Mouse (Mus musculus): ENCODE measurements at regions not wholly inside any gene's neighbourhood (a gene's known extent, or its start where the extent isn't known, plus 50 kb on each side); places are given as distances from the start of the nearest gene placed in this dataset.
"Not testable (repeated sequence)": the region's sequence is repeated elsewhere in the genome, so short reads cannot be mapped to it uniquely, and the experiment has no call there.

DNA sequence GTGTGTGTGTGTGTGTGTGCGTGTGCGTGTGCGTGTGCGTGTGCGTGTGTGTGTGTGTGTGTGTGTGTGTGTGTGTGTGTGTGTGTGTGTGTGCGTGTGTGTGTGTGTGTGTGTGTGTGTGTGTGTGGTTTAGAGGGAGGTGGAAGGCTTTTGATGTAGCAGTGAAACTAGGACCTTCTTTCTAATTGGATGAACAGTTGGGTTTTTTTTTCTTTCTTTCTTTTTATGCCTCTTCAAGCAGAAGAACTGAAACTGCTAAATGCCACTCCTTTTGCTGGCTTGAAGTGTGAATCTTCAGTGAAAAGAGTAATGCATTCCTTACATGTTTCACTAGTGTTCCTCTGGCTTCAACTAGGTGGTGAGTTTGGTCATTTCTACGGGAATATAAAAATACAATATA, 828.8 kb upstream of the Olfr1507 start:
- not testable (repeated sequence) for DNase-seq (ENCODE audit: low spot score)

DNA sequence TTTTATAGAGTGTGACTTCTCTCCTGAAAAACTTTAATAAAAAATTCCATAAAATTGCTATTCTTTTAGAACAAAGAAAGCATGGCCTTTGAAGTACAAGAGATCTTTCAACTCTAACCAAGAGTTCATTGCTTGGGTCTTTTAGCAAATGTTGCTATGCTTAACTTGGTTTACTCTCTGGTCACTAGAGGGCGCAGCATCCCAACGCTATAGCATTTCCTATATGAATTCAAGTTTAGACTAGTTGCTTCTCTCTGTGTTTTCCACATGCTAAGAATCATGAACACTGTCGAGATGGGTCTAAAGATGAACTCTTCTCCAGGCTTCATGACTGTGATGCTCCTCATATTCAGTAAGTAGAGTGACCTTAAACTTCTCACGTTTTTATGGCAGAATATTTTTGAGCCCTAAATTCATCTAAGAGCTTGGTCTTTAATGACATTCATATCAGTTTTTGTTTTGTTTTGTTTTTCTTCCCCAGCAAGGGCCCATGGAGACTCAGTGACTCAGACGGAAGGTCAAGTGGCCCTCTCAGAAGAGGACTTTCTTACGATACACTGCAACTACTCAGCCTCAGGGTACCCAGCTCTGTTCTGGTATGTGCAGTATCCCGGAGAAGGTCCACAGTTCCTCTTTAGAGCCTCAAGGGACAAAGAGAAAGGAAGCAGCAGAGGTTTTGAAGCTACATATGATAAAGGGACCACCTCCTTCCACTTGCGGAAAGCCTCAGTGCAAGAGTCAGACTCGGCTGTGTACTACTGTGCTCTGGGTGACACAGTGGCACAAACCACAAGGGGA, 823.2 kb upstream of the Olfr1507 start:
- not testable (repeated sequence) for DNase-seq (ENCODE audit: low spot score)

DNA sequence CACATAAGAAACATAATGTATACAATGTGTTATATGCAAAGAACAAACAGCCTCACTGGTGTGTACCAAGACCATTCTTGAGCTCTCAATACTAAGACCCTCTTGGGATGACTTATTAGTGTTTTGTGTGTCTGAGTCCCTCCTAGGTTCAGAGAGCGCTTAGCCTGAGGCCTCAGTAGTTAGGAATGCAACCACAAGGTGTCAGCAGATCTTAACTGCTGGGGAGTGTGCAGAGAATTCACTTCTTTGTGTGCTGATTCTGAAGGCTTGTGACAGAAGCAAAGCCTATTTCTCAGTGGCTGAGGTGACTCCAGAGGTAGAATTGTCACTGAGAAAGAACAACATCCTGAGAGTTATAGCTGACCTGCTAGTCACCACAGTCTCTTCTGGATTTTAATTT, 816.9 kb upstream of the Olfr1507 start:
- not testable (repeated sequence) for DNase-seq (ENCODE audit: low spot score)

DNA sequence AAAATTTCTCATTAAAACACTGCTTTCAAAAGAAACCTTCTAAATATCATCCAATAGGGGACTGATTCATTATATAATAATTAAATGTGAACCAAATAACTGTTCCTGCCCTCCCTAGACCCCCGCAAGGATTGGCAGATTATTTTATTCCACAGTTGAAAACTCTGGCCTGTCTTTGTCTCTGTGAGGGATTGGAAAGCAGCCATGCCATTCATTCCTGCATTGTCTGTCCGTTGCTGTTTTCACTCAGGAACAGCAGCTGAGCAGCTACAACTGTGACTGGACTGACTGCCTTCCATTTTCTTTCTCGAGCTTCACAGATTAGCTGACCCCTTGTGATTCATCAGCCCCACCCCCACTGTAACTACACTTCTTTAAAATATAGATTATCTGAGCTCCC, 807.6 kb upstream of the Olfr1507 start:
- DNase-seq (ENCODE audit: low spot score): not testable (repeated sequence)

DNA sequence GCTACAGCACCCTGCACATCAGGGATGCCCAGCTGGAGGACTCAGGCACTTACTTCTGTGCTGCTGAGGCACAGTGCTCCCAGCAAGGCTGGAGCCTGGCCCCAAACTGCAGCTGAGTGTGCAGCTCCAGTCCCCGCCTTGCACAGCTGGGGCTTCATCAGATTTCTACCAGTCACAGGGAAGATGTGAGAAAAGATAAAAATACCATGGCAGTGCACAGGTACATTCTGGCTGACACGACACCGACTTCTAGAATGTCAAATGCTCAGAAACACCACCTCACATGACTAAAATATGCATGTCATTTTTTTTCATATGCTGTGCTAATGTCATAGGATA, 806.9 kb upstream of the Olfr1507 start:
- not testable (repeated sequence) for DNase-seq (ENCODE audit: low spot score)

DNA sequence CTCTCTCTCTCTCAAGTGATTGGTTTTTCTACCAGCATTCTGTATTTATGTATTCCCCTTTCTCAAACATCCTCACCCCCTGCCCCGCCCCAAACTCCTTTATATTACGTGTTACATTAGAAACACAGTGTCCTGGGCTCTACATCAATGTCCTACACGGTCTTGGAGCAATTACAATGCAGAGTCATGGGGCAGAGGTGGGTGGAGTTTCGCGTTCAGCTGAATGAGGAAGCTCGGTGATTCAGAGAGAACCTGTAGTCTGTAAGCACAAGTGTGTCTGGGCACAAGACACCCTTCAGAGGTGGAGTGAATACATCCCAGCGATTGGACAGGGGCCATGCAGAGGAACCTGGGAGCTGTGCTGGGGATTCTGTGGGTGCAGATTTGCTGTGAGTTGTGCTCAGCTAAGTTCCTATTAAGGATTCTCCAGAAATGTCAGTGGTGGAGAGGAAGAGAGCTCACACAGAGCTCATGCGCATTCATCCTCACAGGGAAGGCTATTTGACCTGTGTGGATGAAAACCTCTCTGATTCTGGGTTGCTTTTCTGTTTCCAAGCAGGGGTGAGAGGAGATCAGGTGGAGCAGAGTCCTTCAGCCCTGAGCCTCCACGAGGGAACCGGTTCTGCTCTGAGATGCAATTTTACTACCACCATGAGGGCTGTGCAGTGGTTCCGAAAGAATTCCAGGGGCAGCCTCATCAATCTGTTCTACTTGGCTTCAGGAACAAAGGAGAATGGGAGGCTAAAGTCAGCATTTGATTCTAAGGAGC, 806.4 kb upstream of the Olfr1507 start:
- DNase-seq (ENCODE audit: low spot score): not testable (repeated sequence)

DNA sequence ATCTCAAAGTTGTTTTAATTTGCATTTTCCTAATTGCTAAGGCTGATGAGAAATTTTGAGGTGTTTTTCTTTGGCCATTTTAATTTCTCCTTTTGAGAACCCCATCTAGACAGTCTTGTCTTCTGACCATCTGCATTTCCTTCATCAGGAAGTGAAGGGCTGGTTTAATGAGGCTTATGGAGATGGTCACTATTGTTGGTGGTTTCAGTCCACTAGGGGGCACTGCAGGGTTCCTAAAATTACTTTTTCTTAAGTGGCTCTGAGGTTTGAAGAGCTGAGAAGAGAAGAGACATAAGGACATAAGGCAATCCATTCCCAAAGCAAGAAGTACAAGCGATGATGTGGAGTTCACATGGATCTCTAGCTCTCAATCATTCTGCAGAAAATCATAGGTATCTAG, 805.6 kb upstream of the Olfr1507 start:
- DNase-seq (ENCODE audit: low spot score): not testable (repeated sequence)

DNA sequence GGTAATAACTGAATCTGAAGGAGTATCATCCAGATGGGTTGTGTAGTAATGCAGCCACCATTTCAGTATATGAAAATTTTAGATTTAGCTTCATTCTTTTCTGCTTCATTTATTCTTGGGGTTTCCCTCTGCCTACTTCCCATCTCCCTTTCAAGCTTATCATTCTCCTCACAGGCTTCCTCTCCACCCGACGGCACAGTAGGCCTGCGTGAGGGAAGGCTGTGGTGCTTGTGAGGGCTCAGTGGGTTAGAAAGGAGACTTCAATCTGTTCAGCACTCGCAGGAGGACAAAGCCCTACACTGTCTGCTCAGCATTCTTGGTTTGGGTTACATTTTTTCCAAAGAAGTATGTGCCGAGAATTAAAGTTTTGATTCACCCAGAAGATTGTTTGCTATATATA, 804.2 kb upstream of the Olfr1507 start:
- DNase-seq (ENCODE audit: low spot score): not testable (repeated sequence)

DNA sequence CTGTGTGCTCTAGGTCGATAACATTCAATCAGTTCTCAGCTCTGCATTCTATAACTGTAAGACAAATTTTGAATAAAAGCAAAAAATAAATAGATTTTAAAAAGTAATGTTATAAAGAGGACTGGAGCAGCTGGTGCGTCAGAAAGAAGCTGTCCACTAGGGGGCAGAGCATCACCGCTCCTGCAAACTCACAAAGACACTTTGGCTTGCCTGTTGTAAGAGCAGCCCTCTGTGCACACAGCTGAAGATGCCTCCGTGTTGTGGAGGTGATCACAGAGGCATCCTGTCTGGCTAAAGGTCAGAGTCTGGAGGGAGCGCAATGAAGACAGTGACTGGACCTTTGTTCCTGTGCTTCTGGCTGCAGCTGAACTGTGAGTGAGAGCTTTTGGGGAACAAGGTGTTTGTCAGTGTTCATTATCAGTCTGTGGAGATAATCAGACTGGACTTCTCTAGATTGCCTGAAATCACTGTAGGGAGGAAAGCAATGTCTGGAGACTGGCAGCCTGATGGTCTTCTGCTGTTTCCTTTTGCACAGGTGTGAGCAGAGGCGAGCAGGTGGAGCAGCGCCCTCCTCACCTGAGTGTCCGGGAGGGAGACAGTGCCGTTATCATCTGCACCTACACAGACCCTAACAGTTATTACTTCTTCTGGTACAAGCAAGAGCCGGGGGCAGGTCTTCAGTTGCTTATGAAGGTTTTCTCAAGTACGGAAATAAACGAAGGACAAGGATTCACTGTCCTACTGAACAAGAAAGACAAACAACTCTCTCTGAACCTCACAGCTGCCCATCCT, 788.0 kb upstream of the Olfr1507 start:
- DNase-seq (ENCODE audit: low spot score): not testable (repeated sequence)

DNA sequence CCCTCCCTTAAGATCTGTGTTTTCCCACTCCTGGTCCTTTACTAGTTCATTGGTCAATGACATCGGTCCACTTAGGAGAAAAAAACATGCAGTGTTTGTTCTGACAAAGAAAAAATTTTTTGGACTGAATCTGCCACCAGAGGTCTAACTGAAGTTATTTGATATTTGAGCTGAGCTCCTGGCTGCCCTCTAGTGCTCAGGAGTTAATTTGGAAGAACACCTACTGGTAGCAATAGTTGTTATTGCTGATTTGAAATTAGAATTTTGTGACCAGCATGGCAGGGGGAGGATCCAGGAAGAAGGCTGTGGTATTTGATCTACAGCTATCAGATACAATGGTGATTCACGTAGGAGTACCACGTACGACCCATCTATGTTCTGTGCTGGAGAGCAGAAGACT, 777.7 kb upstream of the Olfr1507 start:
- DNase-seq (ENCODE audit: low spot score): not testable (repeated sequence)

DNA sequence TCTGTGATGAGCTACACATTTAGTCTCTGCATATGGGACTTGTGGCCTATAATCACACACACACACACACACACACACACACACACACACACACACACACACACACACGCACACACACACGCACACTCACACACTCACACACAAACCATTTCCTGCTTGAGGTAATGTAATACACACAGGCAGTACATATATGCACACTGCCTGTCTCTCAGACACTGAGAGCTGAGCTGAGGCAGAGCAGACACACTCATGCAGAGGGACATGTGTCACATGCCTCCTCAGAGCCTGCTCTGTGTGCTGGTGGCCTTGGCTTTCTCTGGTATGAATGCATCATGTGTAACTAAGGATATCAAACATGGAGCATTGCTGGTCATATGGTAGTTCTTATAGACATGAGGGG, 772.1 kb upstream of the Olfr1507 start:
- not testable (repeated sequence) for DNase-seq (ENCODE audit: low spot score)

DNA sequence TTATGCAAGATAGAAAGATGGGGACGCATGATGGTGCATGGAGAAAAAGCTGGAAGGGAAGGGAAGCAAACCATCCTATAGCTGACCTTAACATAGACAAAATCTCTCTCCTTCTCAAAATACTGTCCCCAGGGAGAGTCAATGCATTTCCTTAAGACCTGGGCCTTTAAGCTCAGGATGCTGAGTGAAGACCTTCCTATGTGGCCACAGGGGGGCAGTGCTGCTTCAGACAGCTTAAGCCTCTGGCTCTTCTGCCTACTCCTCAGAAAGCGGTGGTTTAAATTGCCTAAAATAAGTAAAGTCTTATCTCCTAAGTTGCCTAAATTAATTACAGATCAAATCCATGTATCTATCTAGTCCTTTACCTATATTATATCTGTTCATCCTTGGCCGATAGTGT, 760.4 kb upstream of the Olfr1507 start:
- DNase-seq (ENCODE audit: low spot score): not testable (repeated sequence)

DNA sequence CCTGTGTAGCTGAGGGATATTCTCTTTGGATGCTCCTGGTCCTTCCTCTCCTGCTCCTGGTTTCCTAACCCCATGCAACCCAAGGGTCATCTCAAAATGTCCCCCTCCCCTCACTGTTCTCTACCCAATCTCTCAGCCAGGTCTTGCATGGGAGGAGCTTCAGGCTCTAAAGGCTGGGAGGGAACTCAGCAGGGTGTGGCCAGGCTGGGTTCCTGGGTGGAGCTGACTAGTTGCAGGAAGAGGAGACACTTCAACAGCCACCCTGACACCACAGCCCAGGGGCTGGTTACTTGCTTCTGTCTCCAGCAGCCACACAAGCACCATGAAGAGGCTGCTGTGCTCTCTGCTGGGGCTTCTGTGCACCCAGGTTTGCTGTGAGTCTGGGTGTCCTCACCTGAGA, 757.9 kb upstream of the Olfr1507 start:
- not testable (repeated sequence) for DNase-seq (ENCODE audit: low spot score)

DNA sequence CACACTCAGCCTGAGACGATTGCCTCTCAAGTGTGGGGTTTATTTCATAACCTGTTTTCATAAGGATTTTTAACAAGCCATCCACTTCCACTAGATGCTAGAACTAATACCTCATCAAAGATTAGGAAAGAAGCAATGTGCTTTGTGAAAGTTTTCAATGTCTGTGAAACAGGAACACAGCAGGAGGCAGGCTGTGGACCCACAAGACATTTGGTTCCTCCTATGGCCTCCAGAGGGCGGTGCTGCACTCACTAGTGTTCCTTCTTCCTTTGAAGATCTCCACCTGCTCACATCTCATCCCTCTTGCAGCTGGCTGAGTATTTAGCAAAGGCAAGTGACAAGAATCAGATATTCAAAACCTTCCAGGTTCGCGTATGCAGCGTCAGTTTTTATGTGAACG, 735.6 kb upstream of the Olfr1507 start:
- not testable (repeated sequence) for DNase-seq (ENCODE audit: low spot score)

DNA sequence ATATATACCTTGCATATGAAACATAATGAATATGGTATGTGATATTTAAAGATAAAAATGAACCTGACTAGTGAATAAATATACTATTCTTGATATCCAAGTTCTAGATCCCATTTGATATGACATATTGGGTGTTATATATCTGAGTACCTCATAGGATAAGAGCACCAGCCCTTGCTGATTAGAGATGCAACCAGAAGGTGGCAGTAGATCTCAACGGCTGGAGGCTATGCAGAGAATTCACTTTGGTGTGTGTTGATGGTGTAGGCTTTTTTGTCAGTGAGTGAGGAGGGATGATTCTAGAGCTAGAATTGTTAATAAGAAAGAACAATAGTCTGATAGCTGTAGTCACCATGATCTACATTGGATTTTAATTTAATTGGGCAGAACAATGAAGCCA, 729.2 kb upstream of the Olfr1507 start:
- not testable (repeated sequence) for DNase-seq (ENCODE audit: low spot score)

DNA sequence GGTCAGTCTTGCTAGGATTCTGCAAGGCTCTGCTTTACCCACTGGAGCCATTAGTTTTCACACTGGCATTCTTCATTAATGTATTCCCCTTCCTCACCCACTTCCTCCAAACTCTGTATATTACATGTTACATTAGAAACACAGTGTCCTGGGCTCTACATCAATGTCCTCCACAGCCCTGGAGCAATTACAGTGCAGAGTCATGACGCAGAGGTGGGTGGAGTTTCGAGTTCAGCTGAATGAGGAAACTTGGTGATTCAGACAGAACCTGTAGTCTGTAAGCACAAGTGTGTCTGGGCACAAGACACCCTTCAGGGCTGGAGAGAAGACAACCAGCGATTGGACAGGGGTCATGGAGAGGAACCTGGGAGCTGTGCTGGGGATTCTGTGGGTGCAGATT, 715.0 kb upstream of the Olfr1507 start:
- not testable (repeated sequence) for DNase-seq (ENCODE audit: low spot score)

DNA sequence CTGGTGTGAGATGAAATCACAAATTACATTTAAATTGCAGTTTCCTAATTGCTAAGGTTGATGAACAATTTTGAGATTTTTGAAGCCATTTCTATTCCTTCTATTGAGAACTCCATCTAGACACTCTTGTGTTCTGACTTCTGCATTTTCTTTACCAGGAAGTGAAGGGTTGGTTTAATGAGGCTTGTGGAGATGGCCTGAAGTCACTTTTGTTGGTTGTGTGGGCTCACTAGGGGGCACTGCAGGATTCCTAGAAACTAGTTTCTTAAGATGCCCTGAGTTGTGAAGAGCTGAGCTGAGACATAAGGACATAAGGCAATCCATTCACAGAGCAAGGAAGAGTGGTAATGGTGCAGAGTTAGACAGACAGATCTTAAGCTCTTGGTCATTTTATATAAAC, 713.7 kb upstream of the Olfr1507 start:
- DNase-seq (ENCODE audit: low spot score): not testable (repeated sequence)

DNA sequence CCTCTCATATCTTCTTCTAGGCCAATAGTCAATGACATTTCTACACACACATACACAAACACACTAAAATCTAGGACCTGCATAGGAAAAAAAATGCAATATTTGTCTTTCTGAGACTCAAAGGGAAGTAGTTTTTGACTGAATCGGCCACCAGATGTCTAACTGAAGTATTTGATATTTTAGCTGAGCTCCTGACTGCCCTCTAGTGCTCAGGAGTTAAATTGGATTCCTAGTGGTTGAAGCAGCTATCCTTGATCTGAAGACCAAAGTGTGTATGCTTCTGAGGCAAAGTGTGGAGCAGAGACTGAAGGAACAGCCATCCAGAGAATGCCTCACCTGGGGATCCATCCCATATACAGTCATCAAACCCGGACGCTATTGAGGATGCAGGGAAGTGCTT, 695.4 kb upstream of the Olfr1507 start:
- not testable (repeated sequence) for DNase-seq (ENCODE audit: low spot score)

DNA sequence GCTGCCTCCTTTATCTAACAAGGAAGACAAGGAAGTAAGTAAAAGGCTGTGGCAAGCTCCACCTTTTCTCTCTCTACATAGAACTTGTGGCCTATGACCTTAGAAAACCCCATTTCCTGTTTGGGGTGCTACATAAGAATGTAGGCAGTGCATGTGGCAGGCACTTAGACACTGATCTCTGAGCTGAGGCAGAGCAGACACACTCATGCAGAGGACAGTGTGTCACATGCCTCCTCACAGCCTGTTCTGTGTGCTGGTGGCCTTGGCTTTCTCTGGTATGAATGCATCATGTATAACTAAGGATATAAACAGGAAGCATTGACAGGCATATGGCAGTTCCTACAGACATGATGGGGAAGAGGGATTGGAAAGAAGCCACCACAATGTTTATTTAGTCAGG, 678.5 kb upstream of the Olfr1507 start:
- not testable (repeated sequence) for DNase-seq (ENCODE audit: low spot score)

DNA sequence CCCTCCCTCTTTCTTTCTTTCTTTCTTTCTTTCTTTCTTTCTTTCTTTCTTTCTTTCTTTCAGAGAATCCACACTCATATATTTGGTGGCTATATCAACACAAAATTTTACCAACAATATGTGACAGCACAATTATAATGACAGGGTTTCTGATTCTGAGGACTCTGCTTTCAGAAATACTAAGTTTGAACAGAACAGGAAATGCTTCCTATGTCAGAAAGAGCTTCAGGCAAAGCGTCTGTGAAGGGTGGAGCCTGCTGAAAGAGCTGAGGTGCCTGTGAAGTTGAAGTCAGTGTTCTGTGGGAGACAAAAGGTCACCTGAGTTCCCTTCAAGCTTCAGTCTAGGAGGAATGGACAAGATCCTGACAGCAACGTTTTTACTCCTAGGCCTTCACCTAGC, 670.8 kb upstream of the Olfr1507 start:
- not testable (repeated sequence) for DNase-seq (ENCODE audit: low spot score)

DNA sequence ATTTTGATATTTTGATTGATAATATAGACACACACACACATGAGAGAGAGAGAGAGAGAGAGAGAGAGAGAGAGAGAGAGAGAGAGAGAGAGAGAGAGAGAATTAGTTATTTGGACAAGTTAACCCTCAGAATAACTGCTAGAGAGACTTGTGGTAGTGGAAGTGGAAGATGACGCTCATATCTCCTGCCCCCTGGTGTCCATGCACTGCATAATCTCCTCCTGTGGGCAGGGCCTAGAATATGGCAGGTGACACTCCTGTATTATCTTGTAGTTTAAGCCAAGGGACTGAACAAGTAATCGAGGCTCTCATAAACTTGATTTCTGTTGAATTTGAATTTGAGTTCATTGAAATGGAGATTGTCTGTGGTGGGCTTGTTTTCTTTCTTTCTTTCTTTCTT, 663.5 kb upstream of the Olfr1507 start:
- not testable (repeated sequence) for DNase-seq (ENCODE audit: low spot score)

DNA sequence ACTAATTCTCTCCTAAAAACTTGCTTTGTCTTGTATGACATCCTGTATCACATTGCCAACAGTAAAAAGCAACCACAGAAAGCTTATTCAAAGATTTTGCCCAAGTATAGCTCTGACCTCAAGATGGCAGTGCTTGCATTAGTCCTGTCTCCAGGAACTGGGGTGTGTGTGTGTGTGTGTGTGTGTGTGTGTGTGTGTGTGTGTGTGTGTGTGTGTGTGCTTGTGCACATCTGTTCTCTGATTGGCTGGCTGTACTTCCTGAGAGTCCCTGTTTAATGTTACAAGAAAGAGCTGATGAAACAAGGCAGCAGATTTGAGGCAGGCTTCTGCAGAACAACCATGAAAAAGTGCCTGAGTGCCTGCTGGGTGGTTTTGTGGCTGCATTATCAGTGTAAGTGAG, 639.2 kb upstream of the Olfr1507 start:
- not testable (repeated sequence) for DNase-seq (ENCODE audit: low spot score)

DNA sequence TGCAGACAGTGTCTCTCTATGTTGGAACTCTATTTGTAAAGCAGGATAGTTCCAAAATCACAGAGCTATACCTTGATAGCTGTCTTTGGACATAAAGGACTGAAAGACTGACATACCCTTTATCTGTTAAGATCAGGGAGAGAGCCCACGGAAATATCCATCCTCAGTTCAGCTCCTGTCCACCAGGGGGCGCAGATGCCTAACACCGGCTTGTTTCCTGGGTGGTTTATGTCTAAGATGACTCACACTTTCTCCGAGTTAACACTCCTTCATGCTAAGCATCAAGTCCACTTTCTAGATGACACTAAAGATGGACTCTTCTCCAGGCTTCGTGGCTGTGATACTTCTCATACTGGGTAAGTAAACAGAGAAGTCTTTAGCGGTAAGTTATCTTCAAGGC, 636.8 kb upstream of the Olfr1507 start:
- DNase-seq (ENCODE audit: low spot score): peak; percentile 5
